26 mouse cellular contexts compared by ENCODE assay signal in the genomic region with DNA sequence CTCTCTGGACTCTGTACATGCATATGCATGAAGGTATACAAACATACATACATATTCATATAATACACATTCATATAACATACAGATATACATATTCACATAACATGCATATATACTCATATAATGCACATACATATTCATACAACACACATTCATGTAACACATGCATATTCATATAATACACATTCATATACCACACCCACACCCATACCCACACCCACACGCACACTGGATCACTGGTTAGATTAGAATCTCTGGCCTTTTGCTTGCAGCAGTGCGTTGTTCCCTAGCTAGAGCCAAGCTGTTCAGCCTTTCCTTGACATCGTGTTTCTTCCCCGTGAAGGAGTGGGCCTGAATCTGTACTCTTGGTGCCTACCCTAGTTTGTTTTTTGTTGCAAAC. TPM values are rescaled to one million over a fixed set of nuclear protein-coding genes. Genes with fewer than 3 reads are reported as not detected.
"Had no signal": no experiment of that assay in that cellular context is flagged by ENCODE, and none has a peak within 500 bp of the region (broad histone marks: within the 10 kb centered on the region; RNA-seq: fewer than 3 reads in every experiment).

No protein-coding gene starts in this region.

- H3K9me3 ChIP-seq: limb, embryonic 12.5 days; limb, embryonic 15.5 days; midbrain, embryonic 10.5 days; midbrain, embryonic 15.5 days; neural tube, embryonic 12.5 days; neural tube, embryonic 15.5 days had no signal

- H3K4me2 ChIP-seq: limb, embryonic 12.5 days; limb, embryonic 15.5 days; liver, embryonic 11.5 days; lung, embryonic 14.5 days; midbrain, embryonic 15.5 days; neural tube, embryonic 12.5 days; neural tube, embryonic 15.5 days had no signal

- DNase-seq: kidney, adult 18-20 months; kidney, postnatal 25 days; left cerebral cortex, postnatal 4 days; liver, postnatal 0 days; lung, embryonic 14.5 days; retina, postnatal 1 day; right cerebral cortex, postnatal 25 days; thymus, adult 2 months; thymus, postnatal 14 days; thymus, postnatal 4 days had no signal

- H3K27ac ChIP-seq: kidney, postnatal 0 days; limb, embryonic 12.5 days; limb, embryonic 15.5 days; liver, embryonic 14.5 days; macrophage; midbrain, embryonic 10.5 days; midbrain, embryonic 15.5 days; neural tube, embryonic 12.5 days; neural tube, embryonic 15.5 days had no signal

- H3K9ac ChIP-seq: limb, embryonic 12.5 days; limb, embryonic 15.5 days; liver, embryonic 14.5 days; liver, postnatal 0 days; lung, embryonic 14.5 days; midbrain, embryonic 15.5 days; neural tube, embryonic 12.5 days; neural tube, embryonic 15.5 days had no signal

- H3K4me3 ChIP-seq: limb, embryonic 12.5 days; limb, embryonic 15.5 days; midbrain, embryonic 10.5 days; midbrain, embryonic 15.5 days; neural tube, embryonic 12.5 days; neural tube, embryonic 15.5 days had no signal

- ATAC-seq: liver, postnatal 0 days; lung, postnatal 0 days; midbrain, embryonic 15.5 days had no signal

- H3K36me3 ChIP-seq: limb, embryonic 12.5 days; limb, embryonic 15.5 days had no signal

- H3K27me3 ChIP-seq: limb, embryonic 12.5 days; limb, embryonic 15.5 days; midbrain, embryonic 15.5 days; neural tube, embryonic 12.5 days; neural tube, embryonic 15.5 days had no signal

RNA-seq across cellular contexts. Expression of a gene that starts 60.0 kb away (rescaled TPM):
- total RNA-seq: left cerebral cortex, adult 8-10 months; megakaryocyte, adult 5-6 weeks had no signal
- polyA plus RNA-seq: kidney, embryonic 14.5 days; kidney, postnatal 0 days; large intestine, adult 2 months; limb, embryonic 12.5 days; limb, embryonic 15.5 days; macrophage; midbrain, embryonic 15.5 days; stomach, embryonic 16.5 days had no signal
